Mouse (Mus musculus) thymus, postnatal 25 days (tissue): ENCODE results near the gene Spo11.

Experiments used
- DNase-seq: peaks from one replicate; pipeline ENCODE4 v3.0.0; 2022

Gene Spo11

DNA sequence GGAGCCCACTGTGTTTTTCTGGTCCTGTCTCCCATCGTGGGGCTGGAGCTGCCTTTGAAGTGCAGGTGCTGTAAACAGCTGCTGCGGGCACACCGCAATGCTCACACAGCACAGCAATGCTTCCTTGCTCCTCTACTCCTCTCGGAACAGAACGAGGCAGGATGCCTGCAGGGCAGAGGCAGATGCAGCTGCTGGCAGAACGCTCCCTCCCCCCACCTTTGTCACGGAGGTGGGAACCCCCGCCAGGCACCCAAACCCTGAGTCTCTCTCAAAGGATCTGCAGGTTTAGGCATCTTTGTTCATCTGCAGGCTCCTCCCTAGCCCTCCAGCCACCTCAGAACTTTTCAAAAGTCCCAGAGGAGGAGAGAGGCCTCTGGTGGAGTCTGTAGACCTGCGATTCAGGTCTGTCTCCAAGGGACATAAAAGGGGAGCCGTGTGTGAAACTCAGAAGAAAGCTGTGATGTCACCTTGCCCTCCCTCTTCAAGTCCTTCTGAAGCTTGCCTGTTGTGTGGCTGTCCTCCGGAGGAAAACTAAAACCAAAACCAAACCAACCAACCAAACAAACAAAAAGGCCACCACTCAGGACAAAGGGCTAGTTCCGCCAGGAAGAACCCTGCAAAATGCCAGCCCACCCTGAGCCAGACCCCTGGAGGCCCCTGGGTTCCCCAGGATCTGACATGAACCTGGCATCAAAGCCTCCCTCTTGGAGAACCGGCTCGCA lies at the start of gene Spo11:
TSS of gene Spo11 (plus strand) at position 292 of the 722 bp plus-strand sequence.
- peak; percentile 92 for DNase-seq

DNA sequence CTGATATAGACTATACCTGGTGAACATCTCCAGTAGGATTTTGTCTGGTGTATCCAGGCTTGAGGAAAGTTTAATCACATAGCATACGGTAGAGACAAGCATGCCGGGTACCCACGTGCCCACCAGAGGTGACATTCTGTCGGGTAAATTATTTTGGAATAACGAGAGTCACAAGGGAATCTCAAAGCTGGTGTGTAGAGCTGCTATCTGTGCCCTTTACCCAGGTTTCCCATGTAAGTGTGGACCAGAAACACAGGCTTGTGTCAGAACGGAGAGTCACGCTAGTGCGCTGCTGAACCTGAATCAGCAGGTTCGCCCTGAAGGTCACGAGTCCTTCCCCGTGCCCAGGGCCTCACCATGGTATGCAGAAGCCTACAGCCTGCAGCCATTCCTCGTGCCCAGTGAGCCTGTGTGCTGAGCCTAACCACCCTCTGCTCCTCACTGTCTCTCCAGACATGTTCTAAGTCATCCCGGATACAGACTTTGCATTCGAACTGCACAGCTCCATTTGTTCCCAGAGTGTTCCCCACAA lies 47.5 kb upstream of the Spo11 start:
- DNase-seq, result no peak

DNA sequence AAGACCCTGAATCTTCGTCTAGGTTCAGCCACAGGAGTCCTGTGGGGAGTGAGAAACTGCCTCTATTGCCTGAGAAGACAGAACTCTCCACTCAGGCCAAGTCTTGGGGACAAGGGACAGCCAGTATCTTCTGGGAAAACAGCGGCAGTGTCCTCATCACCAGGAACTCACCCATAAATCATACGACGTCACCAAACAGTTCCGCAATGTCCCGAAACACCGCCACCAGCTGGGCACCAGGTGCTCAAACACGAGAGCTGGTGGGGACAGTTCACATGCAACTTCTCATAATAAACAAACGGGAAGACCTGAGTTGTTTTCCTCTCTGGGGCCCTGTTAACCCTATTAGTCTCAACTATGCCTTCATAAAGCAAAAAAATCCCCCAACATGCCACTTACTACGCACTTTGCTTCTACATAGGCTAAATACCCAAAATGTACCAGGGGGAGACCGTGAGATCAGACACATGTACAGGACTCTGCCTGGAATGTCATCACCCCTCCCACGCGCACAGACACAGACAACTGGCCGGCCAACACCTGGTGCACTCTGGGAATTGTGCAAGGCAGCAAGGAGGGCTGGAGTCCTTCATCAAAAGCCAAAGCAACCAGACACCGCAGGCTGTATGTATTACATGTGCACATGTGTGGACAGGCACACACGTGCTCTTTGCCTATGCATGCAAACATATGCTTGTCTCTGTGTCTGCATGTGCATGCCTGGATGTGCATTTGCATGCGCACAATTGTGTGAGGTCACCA lies 46.2 kb upstream of the Spo11 start:
- DNase-seq, result no peak

DNA sequence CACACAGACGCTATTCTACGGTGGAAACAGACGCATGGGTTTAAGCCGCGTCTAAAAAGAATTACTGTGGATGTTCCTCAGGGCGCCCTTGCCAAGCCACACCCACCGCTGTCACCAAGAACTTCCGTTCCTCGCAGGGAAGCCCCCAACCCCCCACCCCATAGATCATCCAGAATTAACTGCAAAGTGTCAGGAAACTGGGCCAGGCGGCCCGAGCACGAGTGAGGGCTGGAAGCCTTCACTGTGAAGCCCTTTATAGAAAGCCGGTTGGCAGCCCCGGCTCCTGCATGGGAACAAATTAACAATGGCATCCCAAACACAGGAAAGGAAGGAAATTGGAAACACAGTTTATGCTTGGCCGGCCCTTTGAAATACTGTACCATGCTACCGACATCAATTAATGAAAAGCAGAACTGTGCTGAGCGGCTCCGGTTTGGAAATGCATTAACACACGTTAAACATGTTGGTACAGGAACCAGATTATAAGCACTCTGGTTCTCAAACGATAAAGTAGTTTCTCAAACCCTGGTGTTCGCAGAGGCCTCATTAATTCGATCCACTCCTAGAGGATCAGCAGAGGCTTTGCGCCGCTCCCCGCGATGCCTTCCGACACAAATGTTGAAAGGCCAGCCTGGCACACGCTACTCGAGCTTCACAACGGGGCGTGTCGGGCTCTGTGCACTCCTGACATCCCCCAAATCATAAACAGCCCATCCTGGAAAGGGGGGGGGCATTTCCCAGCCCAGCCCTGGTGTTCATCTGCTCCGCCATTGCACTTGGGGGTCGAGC lies 43.7 kb upstream of the Spo11 start:
- DNase-seq, result peak; percentile 46

DNA sequence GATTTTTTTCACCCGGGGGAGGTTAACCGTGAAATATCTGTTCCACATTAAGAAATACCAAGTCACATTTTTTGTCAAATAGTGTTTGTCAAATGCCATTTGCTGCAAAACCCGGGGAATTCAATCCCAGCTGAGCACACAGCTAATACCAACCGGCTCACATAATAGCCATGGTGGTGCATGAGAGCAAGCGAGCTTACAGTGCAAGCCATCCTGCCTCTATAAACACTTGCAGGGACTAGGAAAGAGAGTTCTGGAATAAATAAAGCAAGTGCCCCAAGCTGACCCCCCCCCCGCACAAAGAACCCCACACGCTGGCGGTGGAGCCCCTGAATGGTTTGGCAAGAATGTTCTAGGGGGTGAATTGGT lies 43.1 kb upstream of the Spo11 start:
- DNase-seq, result no peak

DNA sequence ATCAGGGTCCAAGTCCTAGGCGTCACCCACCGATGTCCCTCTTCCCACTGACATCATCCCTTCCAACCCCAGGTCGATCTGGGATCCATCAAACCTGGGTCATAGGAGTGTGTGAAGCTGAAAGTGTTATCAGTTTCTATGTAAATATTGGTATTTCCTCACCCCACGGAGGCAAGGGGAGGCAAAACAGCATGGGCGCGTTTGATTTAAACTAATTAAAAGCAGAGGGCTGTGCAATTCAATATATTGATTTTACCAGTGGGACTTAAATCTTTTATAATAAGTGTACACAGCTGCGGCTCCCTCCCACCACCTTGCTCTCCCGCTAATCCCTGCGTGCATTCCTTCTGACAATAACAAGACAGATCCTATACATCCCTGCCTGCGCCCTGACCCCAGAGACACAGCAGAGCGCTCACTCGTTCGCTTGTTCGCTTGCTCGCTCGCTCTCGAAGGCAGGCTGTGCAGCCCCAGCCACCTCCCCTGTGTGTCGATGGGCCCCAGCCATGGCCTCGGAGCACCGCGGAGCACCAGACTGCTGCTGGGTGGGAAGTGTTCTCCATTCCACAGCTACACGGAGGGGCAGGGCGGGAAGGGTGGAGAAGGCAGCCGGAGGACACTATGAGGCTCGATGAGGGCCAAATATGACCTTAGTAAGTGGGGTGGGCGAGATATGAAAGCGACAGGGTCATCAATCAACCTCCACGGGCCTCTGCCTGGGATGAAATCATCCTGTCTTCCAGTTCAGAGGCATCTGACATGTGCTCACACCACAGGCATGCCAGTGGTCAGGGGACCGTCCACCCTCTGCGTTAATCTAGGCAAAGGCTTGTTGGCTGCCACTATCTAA lies 42.4 kb upstream of the Spo11 start:
- DNase-seq, result no peak

DNA sequence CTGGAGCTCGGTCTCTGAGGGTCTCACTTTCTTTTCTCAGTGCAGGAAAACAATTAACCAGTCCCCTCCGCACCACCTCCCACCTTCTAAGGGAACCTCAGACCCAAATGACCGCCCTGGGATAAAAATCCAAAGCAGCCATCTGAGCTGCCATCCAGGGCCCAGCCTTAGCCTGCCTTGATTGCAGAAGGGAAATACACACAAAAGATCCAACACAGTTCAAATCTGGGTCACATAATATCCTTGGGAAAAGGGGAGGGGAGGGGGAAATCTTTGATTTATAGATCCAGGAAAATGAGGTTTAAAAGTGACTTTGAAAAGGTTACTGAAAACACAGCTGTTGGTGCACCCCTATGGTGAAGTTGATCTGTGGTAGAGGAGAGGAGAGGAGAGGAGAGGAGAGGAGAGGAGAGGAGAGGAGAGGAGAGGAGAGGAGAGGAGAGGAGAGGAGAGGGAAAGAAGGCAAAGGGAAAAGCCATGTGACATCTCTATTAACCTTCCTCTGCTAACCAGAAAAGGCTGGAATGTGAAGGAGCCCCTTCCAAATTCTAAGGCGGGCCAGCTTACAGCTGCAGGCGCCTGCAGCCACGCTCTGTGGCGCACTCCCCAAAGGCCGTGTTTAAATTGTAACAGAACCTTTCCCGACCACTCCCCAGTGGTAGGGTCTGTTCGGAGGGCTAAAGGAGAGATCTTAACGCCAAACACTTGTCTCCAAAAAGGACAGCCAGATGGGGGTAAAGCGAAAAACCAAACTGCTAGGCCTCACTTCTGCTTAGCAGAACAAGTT lies 41.5 kb upstream of the Spo11 start:
- no peak for DNase-seq

DNA sequence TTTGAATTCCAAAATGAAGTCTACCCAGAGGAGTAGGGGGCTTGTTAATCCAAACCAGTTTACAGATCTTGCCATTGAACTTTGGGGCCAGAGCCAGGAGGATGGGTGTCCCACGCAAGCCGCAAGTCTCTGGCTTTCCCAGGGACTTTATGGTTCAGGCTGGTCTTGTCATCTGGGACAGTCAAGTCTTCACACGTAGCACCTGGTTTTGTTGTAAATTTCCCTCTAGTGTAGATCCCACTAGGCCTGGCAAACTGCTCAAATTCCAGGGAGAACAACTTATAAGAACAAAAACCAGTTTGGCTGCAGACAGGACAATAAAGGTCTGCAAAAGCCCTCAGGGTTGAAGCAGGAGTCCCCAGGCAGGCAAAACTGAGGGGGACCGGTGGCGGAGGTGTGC lies 40.7 kb upstream of the Spo11 start:
- DNase-seq, result no peak

DNA sequence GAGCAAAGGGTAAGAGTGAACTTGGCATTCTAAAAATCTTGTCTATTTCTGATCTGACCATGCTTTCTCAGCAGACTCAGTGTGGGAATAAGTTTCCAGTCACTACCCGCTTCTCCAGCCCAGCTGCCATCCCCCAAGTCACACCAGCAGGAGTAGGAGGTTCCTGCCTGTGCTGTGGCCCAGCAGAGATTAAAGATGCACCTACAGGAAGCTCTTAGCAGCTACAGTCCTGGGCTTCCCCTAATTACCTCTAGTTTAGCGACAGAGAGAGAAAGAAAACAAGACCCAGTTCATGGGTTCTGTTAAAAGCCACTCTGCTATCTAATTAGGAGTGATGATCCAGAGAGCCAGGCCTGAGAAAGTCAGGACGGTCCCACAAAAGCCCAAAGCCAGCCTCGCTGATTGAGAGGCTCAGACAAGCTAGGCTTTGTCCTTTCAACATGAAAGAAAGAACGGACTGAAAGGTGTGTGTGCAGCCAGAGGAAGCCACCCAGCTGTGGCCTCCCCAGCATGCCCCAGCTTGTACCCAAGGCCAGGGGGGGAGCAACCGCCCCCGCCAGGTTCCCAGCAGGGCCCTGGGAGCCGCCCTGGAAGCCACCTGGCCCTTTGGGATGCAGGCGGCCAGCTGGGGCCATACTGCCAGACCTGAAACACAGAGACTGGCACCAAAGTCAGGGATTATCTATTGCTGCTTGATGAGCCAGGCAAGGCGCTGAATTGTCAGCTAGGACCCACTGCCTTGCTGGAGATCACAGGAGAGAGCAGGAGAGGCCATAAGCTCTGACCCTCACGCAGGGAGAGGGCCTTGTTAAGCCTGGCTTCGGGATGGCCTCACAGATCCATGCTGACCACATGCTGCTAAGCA lies 39.9 kb upstream of the Spo11 start:
- no peak for DNase-seq

DNA sequence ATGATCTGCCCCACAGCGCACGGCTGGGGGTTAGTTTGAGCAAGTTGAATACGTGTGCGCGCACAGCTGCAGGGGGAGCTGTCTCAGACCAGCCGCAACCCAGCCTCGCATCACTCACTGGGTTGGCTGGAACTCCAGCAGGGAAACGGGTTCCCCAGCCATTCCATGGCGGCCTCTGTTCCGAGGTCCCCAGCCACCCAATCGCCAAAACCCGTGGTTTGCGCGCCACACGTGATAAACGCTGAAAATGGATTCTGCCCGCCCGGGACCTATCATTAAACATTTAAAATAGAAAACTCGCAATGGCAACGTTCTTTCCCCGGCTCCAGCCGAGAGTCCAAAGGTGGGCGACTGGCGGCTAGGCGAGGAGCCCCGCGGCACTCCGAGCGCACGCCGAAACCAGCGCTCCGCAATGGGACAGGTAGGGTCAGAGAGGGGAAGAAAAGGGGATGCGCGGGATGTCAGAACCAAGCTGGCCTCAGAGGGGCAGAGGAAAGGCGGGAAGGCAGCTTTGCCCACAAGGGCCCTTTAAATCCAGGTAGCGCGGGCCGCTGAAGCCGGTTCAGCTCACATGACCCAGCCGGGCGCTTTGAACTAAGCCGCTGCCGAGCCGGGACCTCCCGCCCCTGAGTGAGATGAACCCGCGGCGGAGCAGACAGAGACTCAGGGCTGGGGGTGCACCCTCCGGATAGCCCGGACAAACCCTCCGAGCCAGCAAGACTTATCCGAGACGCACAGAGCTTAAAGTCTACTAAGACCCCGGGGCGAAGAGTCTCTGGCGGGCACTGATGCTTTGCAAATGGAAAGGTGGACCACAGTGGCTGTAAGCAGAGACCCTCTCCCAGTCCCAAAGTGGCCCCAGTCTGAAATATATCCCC lies 38.5 kb upstream of the Spo11 start:
- DNase-seq, result peak; percentile 70

DNA sequence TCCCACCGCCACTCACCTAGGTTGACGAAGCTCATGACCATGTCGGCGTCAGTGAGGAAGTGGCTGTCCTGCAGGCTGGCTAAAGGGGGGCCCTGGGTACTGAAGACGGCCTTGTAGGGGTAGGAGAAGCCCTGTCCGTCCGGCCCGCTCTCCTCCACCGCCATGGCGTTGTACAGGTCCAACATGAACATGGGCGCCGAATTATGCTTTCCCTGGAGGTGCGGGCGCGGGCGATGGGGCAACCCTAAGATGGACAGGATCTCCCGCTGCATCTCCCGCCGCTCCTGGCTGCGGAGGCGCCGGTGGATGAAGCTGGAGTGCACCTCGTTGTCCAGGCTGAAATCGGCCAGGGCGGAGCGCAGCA lies 37.9 kb upstream of the Spo11 start:
- DNase-seq, result no peak

DNA sequence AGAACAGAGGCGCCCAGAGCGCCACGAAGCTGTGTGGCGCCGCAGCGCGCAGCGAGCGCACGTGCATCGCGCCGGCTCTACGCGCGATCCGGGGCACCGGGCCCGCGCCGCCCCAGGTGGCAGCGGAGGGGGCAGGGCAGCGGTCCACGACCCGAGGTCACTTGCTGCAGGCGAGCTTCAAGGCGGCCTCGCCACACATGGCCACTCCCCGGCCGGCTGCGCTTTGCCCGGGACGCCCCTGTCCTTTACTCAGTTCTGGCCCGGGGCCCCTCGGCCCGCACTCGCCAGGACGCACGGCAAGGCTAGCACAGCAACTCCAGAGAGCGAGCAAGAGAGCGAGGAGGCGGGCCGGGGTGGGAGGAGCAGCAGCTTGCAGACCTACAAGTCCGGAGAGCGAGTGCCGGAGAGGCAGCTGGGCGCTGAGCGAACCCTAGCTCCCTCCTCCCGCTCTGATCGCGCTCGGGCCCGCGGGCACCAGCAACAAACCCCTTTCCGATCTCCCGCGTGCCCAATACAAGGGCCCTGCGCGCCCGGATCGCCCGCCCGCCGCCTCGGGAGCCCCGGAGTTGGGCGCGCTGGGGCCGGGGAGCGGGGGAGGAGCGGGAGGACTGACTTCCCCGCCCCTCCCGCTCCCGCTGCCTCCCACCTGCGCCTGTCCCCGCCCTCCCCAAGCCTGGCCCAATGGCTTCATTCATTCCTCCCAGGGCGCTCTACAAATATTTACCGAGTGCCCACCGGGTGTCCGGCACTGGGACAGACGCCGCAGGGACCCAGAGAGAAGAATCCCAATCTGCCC lies 37.3 kb upstream of the Spo11 start, which contains the start of gene Bmp7:
TSS of gene Bmp7 (minus strand) at position 319 of the 796 bp plus-strand sequence.
- DNase-seq, result peak; percentile 85

DNA sequence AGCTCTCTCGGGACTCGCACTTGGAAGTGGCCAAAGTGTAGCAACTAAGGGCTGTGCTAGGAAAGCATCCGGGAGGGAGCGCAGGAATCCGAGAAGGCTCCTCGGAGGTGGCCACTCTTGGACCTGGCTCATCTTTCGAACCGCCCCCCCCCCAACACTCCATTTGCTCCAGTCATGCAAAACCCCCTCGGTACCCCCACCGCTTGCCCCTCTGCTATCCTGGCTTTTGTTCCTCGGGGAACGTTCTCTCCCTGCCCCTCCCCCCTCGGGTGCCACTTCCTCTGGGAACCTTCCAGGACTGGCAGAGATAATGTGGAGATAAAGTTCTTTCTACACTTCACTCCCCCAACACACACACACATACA lies 36.7 kb upstream of the Spo11 start:
- DNase-seq, result no peak

DNA sequence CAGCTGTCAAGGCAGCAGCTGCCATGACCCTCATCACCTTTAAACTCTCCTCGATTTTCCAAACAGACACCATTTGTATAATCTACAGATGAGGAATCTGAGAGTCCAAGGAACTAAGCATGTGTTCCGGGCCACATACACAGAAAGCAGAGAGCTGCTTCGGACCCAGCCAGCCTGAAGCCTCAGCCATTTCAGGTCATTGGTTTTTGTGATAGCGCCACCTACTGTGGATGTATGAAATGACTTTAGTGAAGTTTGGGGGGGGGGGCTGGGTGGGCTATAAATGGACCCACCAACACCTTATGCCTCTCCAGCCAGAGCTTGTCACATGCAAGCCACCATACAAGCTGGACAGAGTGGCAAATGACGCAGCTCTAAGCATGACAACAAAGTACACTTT lies 28.4 kb upstream of the Spo11 start:
- no peak for DNase-seq

DNA sequence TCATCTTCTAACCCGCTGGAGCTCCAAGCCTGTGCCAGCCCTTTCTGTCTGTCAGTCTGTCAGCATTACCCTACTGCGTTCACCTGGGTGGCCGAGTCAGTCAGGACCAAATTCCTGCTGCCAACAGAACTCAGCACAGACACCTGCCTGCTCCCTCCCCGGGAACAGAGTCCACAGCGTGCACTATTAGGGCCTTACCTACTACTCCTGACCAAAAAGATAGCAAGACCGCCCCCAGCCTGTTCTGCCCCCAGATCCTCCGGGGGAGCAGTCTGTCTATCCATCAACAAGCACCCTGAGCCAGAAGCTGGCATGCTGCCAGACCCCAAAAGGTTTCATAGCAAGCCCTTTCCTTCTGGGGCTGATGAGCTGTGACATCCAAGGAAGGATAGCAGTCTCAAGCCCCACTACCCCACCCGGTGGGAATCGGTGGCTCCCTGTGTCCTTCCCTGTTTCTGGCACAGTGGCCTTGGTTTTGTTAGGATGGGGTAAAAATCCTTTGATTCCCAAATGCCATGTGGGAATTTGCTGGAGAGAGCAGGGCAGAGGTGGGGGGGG lies 27.3 kb upstream of the Spo11 start:
- no peak for DNase-seq

DNA sequence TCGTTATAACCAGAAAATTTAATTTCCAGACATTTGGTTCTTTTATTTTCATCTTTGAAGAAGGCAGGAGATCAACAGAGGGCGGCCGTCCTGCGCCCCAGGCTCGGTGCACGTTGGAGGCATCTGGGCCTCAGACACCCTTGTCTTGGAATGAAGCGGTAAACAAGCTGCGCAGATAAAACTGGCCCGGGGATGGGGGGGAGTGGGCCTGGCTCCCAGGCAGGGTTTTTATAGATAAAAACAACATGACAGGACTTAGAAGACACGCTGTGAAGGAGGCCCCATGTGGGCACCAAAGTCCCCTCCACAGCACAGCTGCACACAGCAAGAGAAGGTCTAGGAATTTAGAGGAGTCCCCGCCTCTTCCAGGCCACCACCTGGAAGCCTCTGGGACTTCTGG lies 26.8 kb upstream of the Spo11 start:
- DNase-seq, result no peak

DNA sequence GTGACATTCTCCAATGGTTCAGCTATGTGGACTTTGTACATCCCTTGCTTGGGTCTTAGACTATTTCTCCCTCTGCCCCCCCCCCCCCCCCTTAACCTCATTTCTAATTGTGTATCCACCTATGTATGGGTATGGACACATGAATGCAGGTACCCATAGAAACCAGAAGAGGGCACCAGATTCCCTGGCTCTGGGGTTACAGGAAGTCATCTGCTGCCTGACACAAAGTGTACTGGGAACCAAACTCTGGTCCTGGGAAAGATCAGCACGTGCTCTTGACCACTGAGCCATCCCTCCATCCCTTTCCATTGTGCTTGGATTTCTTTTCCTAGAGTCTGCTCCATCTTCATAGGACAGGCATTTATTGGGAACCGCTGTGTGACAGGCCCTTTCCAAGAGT lies 25.5 kb upstream of the Spo11 start:
- no peak for DNase-seq

DNA sequence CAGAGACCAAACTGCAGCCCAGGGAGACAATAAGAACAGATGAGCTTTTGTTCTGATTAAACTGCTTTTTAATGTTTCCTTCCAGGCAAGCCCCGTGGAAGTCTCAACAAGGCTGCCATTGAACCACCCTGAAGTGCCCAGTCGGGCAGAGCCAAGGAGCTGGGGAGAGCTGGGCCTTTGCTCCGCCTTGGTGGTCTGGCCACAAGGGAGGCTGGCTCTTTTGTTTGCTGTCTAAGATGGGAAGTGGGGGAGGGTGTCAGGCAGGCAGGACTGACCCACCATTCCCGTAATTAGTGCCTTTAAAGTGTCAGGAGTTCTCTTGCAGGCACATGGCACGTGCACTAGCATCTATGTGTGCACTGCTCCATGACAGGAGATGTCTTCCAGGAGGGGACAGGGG lies 18.9 kb upstream of the Spo11 start:
- DNase-seq, result no peak
